Mouse (Mus musculus): ENCODE results near the gene Actl10.
A peak's percentile ranks its signal among the peaks of the same experiment; 100 is the strongest.

Gene Actl10

DNA sequence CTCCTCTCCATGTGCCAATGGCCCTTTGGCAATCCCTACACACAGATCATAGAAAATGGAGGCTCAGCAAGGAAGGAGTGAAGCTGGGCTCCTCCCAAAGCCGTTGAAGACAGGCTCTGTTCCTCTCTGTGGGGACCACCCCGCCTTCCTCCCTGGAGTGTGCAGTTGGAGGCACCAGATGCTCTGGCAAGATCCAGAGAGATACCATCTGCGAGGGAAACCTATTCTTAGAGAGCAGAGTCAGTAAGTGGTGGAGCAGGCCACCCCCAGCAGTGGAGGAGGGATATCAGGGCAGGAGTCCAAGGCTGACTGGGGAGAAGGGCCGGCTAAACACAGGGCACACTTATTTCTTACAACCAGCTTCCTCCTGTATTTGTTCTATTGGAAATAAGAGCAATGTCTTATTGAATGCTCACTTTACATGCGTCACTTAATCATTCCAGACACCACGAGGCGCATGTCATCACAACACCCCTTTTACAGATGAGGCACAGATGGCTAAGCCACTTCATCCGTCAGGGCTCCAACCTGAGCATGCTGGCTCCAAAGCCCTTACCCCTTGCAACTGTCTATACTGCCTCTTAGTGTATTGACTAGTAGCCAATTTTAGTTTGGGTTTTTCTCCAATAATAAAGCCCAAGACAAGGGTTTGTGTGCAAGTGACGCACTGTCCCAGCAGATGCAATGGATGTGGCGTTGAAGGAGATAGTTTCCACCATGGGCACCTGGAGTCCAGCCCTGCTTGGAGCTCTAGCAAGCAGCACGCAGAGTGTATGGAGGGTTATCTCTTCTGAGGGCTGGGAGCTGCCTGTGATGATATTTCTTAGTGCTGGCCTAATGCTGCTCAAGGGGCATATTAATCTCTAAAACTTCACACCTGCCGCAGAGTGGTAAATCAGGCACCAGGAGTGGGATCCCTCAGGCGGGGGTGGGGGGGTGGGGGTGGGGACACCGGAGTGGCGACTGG is 32.6 kb downstream of the Actl10 start:
- DNase-seq, result no peak

DNA sequence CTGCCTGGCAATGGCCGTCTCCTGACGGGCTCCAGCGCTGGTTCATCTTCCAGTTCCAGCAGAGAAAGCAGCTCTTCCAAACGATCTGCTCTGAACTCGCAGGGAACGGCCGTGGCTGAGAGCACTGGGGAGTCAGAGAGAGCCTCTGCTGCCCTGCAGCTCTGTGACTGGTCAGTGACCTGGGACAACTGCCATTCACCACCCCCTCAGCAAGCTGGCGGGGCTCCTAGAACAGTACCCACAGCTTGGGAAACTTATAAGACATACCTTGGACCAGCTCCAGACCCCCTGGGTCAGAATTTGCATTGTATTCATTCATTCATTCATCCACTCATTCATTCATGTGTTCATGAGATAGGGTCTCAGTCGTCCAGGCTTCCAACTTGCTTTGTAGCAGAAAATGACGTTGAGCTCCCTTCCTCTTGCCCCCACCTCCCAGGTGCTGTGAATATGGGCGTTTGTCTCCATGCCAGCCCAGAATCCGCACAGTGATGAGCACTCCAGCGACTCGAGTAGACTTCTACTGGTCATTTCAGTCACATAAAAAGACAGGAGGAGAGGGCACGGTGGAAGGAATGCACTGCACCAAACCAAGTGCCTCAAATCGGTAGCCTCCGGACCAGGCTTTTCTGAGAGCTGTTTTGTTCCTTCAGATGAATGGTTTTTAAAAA is 33.5 kb downstream of the Actl10 start:
- peak; percentile 18 for DNase-seq

DNA sequence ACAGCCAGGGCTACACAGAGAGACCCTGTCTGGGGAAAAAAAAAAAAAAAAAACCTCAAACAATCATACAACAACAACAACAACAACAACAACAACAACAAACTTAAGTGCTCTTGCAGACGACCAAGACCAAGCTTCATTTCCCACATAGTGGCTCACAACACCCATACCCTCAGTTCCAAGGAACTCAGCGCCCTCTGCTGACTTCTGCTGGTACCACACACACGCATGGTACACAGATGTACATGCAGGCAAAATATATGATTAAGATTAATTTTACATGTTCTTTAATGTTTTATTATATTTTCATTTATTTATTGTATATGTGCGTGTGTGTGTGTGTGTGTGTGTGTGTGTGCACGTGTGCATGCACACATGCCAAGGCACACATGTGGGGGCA is 34.8 kb downstream of the Actl10 start:
- peak; percentile 32 for DNase-seq

DNA sequence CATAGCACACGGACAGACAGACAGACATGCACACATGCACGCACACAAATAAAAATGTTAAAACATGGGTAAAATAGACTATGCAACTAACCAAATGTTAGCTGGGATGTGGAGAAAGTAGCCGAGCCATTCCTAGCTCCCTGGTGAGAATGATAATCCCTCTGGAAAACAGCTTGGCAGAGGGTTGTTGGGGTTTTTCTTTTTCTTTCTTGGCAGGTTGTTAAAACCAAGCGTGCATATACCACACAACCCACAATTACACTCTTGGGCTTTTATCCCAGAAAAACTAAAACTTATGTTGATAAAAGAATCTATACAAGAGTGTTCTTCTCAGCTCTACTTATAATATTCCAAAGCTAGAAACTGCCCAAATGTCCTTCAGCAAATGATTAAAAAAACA is 37.5 kb downstream of the Actl10 start:
- no peak for DNase-seq

DNA sequence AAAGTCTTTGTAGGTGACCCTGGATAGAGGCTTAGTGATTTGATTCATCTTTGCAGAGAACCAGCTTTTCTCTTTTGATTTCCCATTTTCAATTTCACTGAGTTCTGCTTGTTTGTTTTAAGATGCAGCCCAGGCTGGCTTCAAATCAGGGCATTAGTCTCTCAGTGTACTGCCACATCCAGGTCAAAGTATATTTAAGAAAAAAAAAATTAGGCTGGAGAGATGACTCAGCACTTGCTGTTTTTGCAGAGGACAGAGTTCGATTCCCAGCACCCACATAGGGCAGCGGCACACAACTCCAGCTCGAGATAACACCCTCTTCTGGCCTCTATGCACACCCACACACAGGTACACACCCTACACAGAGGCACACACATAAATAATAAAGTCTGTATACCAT is 39.7 kb downstream of the Actl10 start:
- DNase-seq, result no peak

DNA sequence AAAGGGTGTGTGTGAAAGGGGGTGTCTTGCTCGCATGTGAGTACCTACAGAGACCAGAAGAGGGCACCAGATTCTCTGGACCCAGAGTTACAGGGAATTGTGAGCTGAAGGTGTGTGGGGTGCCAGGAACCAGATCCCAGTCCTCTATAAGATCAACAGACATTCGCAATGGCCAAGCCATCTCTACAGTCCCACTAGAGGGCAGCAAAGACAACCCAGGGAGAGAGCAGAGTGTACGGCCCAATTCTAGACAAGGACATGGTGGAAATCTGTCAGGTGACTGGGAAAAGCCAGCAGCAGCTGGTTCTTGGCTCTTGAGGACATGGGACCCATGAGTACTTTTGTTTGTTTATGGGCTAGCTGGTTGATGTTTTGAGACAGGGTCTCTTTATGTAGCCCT is 41.4 kb downstream of the Actl10 start:
- no peak for DNase-seq

DNA sequence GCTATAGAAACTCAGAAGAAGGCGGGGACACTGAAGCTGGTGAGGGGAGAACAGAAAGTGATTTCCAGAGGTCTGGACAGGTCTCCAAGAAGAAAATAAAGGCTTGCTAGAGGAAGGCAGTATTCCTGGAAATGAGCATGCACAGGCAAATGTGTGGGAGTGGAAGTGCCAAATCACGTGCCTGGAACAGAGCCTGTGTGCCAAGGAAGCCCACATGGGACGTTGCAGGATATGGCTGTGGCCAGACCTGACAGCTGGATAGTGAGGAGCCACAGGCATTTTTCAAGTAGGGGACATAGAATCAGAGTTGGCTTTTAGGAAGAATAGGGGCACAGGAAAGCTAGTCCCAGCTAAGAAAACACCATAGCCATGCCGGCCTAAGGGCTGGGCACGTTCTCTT is 44.2 kb downstream of the Actl10 start:
- peak; percentile 29 for DNase-seq

DNA sequence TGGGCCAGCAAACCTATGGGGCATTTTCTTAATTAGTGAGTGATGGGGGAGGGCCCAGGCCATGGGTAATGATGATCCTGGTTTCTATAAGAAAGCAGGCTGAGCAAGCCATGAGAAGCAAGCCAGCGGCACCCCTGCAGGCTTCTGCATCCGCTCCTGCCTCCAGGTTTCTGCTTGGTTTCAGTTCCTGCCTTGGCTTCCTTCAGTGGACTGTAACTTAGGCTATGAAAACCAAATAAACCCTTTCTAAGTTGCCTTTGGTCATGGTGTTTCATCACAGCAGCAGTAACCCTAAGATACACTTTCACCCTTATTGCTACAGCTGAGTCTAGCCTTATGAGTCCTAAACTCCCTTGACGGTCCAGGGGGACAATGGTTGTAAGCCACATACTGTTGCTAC is 45.8 kb downstream of the Actl10 start:
- DNase-seq, result no peak

DNA sequence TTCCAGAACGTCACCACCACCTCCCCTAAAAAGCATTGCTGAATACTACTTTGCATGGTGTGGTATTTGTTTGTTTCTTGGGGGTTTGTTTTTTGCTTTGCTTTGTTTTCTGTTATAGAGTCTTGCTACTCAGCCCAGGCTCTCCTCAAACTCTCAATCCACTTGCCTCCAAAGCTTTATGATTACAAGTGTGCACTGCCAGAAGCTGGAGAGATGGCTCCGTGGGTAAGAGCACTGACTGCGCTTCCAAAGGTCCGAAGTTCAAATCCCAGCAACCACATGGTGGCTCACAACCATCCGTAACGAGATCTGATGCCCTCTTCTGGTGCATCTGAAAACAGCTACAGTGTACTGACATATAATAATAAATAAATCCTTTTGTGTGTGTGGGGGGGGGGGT is 49.0 kb downstream of the Actl10 start:
- no peak for DNase-seq

DNA sequence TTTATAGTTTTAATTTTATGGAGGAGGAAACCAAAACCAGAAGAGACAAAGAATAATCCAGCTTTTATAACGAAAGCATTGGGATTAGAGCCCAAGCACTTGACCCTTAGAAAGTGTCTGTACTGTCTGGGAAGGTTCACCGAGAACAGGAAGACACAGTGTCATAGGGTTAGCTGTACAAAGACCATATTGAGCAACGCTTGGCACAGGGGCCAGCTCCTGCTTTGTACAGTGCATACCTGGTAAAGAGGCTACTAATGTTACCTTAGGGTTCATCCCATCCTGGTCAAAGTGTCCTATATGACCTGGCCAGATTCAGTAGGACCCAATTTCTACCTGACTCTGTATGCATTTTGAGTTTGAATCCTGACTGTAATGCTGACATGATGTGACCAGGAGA is 49.7 kb downstream of the Actl10 start:
- DNase-seq, result peak; percentile 72
